Mouse (Mus musculus) macrophage (primary cell): Measurements from ENCODE around the gene Sult6b2. TPM values are rescaled to one million over a fixed set of nuclear protein-coding genes. Genes with fewer than 3 reads are reported as not detected.

Experiments
- H3K27ac ChIP-seq: fragments of 350-480 bp; formaldehyde crosslinking; 2 replicates; pipeline ENCODE4 v1.9.0; 2021
- H3K36me3 ChIP-seq: fragments of 350-480 bp; formaldehyde crosslinking; 2 replicates; pipeline ENCODE4 v1.9.0; 2021; ENCODE audit errors: inconsistent target
- H3K4me3 ChIP-seq: fragments of 350-480 bp; formaldehyde crosslinking; 2 replicates; pipeline ENCODE4 v1.9.0; 2021; ENCODE audit errors: inconsistent target
- H3K79me2 ChIP-seq: fragments of 350-480 bp; formaldehyde crosslinking; 2 replicates; pipeline ENCODE4 v1.9.0; 2021; ENCODE audit errors: inconsistent target
- WGBS: methylation state at CpG from one replicate; pipeline ENCODE4 v1.1.7; 2026; ENCODE audit warnings: inconsistent platforms; ENCODE audit not compliant: missing documents; 5-methylcytosine and 5-hydroxymethylcytosine counted together
- polyA plus RNA-seq: library from polyadenylated mRNA; stranded (reverse); fragments of 250-400 nt; gene quantifications from 3 replicates; pipeline ENCODE4 v1.2.4, GENCODE M21; 2018; ENCODE audit warnings: inconsistent platforms
- total RNA-seq, 78 experiments: library from RNA; depleted of rRNA; stranded (reverse); fragments of 250-400 nt; gene quantifications; 1 replicate in 9 of 78; 2 replicates in 24 of 78; 3 replicates in 43 of 78; 4 replicates in 2 of 78; pipeline ENCODE4 v1.2.4; 2018; ENCODE audit warnings: inconsistent platforms in 56 of 78

The Sult6b2 gene
- total RNA-seq (2018; cell fraction: chromatin; rRNA removed): not detected
- total RNA-seq (2018; cell fraction: cytosol; rRNA removed): not detected
- not detected for total RNA-seq (2018; cell fraction: nucleus; rRNA removed)
- not detected in 3 replicates for polyA plus RNA-seq

DNA sequence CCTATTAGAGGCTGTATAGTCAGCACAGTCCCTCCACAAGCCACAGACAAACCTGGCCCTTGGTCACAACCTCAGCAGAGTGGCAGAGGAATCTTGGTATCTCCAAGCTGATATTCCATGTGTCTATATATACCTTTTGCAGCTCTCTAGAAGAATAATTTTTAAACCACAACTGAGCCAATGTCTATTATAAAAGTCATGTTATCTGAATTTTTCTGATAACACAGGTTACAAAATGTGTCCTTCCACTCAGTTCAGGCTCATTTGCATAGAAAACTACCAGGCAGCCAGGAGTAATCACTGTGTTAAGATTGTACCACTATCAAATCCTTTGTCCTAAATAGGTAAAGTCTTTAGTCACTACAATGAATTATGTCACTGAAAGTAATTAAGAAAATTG lies at the start of gene Sult6b2:
Sult6b2 (minus strand) TSS at position 101 of the 400 bp plus-strand sequence.
- Histone ChIP-seq H3K79me2 (no peaks in the 10 kb centered on the region), H3K27ac (no peak within 1 kb of the TSS), H3K36me3 (no peaks in the 10 kb centered on the region), H3K4me3 (no peak within 1 kb of the TSS)

DNA sequence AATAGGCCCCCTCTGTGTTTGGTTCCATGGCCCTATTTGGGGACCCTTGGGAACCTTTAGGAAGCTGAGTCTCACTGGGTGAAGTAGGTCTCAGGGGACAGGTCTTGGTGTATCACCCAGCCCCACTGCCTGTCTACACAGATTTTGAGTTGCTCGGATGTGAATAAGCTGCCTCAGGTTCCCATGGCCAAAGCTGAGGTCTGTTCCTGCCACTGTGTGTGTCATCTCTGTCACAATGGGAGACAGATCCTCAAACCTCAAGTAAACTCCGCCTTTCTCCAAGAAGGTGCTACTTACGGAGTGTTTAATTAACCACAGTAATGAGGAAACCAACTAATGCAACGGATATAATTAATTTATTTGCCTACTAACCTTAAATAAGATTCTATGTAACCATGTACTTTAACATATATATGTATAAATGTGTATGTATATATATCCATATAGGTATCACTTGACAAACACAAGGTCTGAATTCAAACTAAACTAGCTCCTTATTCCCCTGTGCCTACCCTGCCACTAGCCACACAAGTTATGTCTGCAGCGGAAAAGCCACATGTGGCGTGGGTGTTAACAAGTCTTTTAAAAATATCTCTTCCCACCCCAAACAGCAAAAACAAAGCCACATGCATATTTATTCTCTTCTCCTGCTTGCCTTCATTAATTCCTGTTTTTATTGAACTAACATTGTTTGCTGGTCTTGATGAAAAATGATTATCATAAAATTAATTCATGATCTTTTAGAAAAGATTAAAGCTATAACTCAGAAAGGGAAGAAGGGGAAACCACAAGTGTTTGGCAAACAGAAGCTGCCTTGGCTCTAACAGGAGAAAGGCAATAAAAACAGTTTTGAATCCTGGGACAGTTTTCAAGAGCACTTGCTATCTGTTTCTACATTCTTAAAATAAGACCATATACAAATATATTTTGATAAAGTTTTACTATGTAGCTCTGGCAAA lies 48.4 kb upstream of the Sult6b2 start:
- Histone ChIP-seq H3K4me3 (no peak overlapping the region), H3K36me3 (no peaks in the 10 kb centered on the region), H3K79me2 (no peaks in the 10 kb centered on the region), H3K27ac (no peak overlapping the region)
- WGBS: 32% methylated on average over 6 of the region's 6 CpGs

DNA sequence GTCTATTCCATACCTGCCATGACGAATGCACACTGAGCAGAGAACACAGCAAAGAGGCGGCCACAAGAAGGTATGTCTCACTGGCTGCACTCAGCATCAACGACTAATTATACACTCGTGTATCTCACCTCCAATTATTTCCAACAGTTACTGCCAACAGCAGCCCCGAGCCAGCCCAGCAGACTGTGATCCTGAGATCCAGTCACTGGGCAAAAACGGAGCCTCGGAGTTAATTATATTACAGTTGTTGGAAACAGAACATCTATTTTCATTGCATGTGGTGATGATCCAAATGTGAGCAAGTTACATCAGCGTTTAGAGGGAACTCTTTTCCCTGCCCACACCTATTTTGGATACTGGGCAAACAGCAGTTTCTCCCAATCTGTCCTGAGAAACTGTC lies 46.1 kb upstream of the Sult6b2 start:
- no peaks in the 10 kb centered on the region for H3K36me3 ChIP-seq
- H3K27ac ChIP-seq: no peak overlapping the region
- H3K79me2 ChIP-seq: no peaks in the 10 kb centered on the region
- WGBS: 95% methylated on average over 8 of the region's 8 CpGs
- no peak overlapping the region for H3K4me3 ChIP-seq

DNA sequence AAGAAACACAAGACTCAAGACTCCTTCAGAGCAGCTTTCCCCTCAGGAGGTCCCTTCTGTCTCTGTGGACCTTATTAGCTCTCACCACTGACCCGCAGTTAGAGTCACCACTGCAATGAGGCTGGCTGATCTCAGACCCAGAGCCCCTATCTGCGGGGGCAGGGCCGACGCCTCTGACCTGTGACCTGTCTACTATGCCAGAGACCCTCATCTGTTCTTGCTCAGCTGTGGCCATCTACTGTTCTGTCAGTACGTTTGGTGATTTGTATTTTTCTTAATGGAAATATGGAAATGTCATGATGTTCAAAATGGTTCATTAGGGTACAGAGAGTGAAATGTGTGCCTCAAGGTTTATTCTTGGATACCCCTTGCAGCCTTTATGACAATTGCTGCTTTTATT lies 45.0 kb upstream of the Sult6b2 start:
- 95% methylated on average over 5 of the region's 5 CpGs for WGBS
- no peaks in the 10 kb centered on the region for H3K79me2 ChIP-seq
- H3K27ac ChIP-seq: no peak overlapping the region
- no peak overlapping the region for H3K4me3 ChIP-seq
- no peaks in the 10 kb centered on the region for H3K36me3 ChIP-seq

DNA sequence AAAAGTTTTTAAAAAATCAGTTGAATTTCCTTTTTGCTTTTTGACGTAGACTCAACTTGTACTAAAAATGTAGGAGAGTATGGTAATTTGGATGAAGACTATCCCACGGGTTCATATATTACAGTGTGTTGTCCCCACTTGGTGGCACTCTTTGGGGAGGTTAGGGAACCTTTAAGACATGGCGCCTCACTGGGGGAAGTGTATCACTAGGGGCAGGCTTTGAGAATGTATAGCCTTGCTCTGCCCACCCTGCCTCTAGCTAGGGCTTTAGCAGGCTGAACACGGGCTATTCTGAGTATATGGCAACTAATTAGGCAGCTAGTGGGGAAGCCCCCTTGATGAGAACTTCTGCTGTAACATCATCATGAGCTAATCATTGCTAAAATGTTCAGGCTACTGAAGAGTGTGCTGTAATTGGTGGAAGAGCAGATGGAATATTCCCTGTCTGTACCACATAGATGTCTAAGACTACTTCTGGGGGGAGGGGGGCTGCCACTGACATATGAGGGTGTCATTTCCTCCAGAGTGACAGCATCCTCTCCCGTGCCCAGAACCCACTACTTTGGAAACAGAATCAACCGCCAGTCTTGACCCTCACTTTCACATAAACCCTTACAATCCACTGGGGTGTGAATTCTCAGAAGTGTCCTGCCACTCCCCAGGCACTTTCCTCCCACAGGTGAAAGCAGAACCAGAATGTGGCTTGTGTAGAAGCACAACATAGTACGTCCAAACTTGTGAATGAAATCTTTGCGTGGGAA lies 43.8 kb upstream of the Sult6b2 start:
- H3K36me3 ChIP-seq: no peaks in the 10 kb centered on the region
- H3K79me2 ChIP-seq: no peaks in the 10 kb centered on the region
- H3K27ac ChIP-seq: no peak overlapping the region
- WGBS: 71% methylated on average over 8 of the region's 8 CpGs
- no peak overlapping the region for H3K4me3 ChIP-seq

DNA sequence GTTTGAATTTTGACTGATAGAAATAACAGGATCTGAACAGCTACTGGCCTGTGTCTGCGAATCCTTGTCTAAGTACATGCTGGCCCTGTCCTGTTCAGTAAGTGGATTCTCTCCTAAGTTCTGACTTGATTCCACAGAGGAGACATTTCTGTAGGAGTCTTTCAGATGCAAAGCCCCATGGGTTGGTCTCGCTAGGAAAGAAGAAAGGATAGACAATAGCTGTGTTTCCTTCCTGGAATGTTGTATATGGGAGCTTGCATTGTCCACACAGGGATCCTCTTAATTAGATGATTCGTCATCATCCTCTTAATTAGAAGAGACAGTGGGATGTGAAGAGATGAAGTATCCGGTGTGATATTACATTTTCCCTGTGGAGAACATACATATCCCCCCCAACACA lies 42.6 kb upstream of the Sult6b2 start:
- Histone ChIP-seq H3K4me3 (no peak overlapping the region), H3K79me2 (no peaks in the 10 kb centered on the region), H3K27ac (no peak overlapping the region), H3K36me3 (no peaks in the 10 kb centered on the region)
- WGBS: 100% methylated on average over 4 of the region's 4 CpGs

DNA sequence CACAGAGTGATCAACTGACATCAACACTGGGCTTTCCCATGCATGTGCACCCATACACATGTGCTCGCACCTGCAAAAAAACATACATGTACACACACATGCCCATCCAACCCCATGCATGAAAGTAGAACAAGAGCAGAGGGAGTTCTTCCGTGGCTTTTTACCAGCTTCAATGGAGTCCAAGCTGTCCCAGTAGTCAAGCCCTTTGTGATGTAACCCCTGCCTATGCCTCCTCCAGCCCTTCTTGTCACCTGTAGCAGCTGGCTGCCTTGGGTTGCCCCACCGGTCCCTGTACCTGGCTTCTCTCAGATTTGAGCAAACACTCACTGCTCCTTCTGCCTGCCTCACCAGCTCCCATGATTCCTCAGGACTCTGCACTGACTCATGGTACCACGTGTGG lies 40.8 kb upstream of the Sult6b2 start:
- Histone ChIP-seq H3K27ac (no peak overlapping the region), H3K4me3 (no peak overlapping the region), H3K79me2 (no peaks in the 10 kb centered on the region), H3K36me3 (no peaks in the 10 kb centered on the region)
- WGBS: 94% methylated on average over 4 of the region's 4 CpGs

DNA sequence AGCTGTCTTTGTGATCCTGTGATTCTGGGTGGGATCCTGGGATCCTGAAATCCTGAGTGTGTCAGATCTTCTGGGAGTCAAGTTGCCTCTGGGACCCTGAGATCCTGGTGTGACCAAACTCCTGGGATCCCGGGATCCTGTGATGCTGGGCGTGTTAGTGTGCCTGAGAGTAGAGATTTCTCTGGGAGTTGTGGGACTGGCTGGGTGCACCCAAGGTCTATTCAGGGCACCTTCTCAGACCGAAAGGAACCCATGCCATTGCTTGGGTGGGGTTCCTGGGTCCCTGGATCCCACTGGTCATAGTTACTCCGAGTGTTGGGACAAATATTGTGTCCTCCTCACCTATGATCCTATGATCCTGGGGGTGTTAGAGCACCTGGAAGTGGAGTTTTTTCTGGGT lies 39.8 kb upstream of the Sult6b2 start:
- no peak overlapping the region for H3K27ac ChIP-seq
- H3K79me2 ChIP-seq: no peaks in the 10 kb centered on the region
- H3K36me3 ChIP-seq: no peaks in the 10 kb centered on the region
- 88% methylated on average over 4 of the region's 4 CpGs for WGBS
- no peak overlapping the region for H3K4me3 ChIP-seq

DNA sequence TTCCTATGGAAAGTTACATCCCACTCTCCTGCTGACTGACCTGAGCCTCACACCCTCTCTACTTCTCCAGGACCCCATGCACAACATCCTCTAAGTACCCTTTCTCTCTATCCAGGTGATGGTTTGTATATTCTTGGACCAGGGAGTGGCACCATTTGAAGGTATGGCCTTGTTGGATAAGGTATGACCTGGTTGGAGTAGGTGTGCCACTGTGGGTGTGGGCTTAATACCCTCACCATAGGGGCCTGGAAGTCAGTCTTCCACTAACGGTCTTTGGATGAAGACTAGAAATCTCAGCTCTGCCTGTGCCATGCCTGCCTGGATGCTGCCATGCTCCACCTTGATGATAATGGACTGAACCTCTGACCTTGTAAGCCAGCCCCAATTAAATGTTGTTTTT lies 34.2 kb upstream of the Sult6b2 start:
- no peak overlapping the region for H3K4me3 ChIP-seq
- H3K36me3 ChIP-seq: no peaks in the 10 kb centered on the region
- H3K27ac ChIP-seq: no peak overlapping the region
- H3K79me2 ChIP-seq: no peaks in the 10 kb centered on the region
- WGBS: 100% methylated on average over 1 of the region's 1 CpGs

DNA sequence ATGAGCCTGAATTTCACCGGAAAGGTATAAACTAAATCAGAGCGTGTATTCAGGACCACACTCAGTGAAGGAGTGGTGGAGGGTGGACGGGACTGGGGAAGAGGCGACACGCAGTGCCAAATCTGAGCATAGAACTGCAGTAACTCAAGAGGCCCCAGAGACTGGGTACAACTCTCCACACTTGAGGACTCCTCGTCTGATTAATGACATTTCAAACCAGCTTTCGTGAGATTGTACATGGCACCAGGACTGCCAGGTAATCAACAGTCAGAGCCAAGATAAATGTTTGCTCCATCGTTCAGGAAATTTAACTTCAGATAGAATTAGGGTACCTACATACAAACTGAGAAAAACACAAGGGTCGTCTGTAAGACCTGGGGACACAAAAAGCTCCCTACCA lies 33.0 kb upstream of the Sult6b2 start:
- 94% methylated on average over 9 of the region's 9 CpGs for WGBS
- Histone ChIP-seq H3K79me2 (no peaks in the 10 kb centered on the region), H3K36me3 (no peaks in the 10 kb centered on the region), H3K4me3 (no peak overlapping the region), H3K27ac (no peak overlapping the region)

DNA sequence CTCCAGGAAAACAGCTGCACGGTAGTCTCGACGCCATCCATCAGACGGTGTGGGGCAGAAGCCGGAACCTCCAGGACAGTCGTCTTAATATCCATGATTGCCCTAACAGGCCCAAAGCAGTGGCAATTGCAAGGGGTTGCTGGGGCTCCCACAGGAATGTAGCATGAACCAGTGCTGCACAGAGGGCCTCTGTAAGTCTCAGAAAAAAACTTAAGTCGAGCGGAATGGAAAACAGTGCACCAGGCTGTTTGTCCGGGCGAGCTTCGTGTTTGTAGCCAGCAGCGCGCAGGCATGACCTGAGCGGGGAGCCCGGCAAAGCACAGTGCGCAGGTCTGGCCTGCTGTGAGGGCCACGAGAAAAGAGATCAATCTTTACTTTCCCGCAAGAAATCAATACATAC lies 31.4 kb upstream of the Sult6b2 start:
- H3K79me2 ChIP-seq: no peaks in the 10 kb centered on the region
- H3K36me3 ChIP-seq: no peaks in the 10 kb centered on the region
- no peak overlapping the region for H3K4me3 ChIP-seq
- no peak overlapping the region for H3K27ac ChIP-seq
- 95% methylated on average over 18 of the region's 18 CpGs for WGBS

DNA sequence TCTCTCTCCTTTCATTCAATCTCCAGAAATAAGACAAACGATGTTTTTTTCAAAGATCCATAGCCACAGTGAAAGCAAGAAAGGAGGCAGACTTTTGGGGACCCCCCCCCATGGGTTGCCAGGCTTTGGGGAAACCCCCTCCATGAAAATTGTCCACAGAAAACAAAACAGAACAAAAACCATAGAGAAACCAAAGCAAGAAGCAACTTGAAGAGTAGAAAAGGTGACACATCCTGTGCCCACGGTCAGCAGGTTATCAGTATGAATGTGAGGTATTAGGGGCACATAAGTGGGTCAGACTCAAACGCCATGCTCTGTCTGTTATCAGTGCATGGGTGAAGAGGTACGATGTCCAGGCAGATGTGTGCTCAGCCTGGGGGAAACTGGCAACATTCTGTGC lies 30.6 kb upstream of the Sult6b2 start:
- 87% methylated on average over 4 of the region's 4 CpGs for WGBS
- Histone ChIP-seq H3K27ac (no peak overlapping the region), H3K4me3 (no peak overlapping the region), H3K36me3 (no peaks in the 10 kb centered on the region), H3K79me2 (no peaks in the 10 kb centered on the region)

DNA sequence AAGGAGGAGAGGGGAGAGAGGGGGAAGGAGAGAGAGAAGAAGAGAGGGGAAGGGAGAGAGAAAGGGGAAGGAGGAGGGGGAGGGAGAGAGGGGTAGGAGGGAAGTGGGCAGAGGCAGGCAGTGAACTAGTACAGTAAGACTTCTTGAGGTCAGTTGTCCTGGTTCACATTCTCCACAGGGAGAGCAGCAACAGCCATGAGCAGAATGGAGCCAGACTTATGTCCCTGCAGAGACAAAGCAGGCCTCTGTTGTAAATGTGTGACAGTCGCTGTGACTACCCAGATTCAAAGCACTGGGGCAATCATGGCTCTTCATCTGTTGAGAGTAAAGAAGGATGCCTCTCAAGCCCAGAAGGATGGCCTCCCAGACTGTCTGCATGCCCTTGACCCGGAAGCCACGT lies 27.4 kb upstream of the Sult6b2 start:
- Histone ChIP-seq H3K79me2 (no peaks in the 10 kb centered on the region), H3K36me3 (no peaks in the 10 kb centered on the region), H3K27ac (no peak overlapping the region), H3K4me3 (no peak overlapping the region)
- 44% methylated on average over 3 of the region's 3 CpGs for WGBS

DNA sequence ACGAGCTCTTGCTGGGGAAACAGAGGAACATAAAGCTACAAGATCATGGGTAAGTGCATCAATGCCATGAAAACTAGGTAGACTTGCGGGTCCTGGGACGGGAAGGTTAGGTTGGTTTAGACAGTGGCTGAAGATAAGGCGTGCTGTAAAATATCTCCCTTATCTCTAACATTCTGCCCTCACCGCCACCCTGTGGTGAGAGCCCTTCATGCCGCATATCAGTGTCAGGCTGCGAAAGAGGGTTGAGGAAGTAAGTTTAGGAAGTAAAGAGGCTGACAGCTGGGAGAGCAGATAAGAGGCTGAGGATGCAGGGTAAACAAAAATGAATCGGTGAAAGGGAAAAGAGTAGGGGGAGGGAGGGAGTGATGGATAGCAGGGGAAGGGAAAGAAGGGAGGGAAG lies 26.9 kb upstream of the Sult6b2 start:
- H3K36me3 ChIP-seq: no peaks in the 10 kb centered on the region
- no peaks in the 10 kb centered on the region for H3K79me2 ChIP-seq

DNA sequence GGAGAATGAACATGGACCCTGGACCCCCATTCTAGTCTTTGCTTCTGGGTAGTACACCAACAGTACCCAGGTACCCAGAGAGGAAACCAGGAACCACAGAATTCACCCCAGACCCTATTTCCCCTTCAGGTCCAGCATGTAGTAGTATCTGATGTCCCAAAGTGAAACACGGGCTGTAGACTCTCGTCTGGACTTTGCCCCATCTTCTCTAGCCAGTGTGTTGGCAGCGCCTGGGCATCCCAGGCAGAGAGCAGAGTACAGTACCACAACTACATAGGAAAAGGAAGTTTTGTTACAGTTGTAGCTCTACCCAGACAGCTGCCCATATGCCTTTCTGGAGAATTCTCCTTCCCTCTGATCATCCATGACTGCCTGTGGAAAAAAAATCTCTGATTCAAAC lies 25.9 kb upstream of the Sult6b2 start:
- Histone ChIP-seq H3K4me3 (no peak overlapping the region), H3K36me3 (no peaks in the 10 kb centered on the region), H3K79me2 (no peaks in the 10 kb centered on the region), H3K27ac (no peak overlapping the region)
- WGBS: 64% methylated on average over 3 of the region's 3 CpGs

More for the DNA sequence above, 26.9 kb upstream of the Sult6b2 start:
- Histone ChIP-seq H3K27ac (no peak overlapping the region), H3K4me3 (no peak overlapping the region)
- 5% methylated on average over 8 of the region's 8 CpGs for WGBS
